Mouse (Mus musculus): ENCODE measurements around the gene Hand1.
"Not testable (repeated sequence)": the region's sequence is repeated elsewhere in the genome, so short reads cannot be mapped to it uniquely, and the experiment has no call there.

Gene Hand1

DNA sequence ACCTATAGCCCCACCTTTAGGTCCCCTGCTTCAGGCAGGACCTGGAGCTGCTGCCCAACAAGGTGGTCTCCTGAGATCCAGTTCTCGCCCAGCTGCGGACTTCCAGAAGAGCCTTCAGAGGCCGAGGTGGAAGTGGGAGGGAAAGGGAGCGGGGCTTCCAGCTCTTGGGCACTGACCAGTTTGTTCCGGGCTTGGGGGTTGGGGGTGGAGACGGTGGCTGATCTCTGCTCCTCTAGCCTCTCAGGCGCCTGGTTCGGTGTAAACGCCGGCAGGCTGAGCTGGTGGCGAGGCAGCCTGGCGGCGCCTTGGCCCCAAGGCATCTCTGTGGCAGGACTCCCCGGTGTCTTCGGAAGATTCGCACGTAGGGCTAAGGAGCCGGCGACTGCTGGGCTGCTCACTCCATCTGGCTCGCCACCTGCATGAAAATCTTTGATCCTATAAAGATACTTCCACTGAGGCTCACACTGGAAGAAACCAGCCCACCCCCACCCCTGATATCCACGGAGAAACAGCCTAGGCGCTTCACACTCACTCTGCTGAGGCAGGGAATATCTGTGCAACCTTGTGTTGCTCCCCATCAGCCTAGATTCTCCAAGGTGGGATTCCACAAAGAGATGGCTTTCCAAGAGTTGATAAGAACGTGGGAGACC lies at the start of gene Hand1:
Gene Hand1 (minus strand): TSS at position 267 of the 650 bp plus-strand sequence.
- DNase-seq (ENCODE audit: low spot score in 2 of 2): no peak

GRCm38 (mm10) chr11:57876157-57876556 lies 43.5 kb upstream of the Hand1 start:
- DNase-seq (ENCODE audit: low spot score in 2 of 2): no peak

DNA sequence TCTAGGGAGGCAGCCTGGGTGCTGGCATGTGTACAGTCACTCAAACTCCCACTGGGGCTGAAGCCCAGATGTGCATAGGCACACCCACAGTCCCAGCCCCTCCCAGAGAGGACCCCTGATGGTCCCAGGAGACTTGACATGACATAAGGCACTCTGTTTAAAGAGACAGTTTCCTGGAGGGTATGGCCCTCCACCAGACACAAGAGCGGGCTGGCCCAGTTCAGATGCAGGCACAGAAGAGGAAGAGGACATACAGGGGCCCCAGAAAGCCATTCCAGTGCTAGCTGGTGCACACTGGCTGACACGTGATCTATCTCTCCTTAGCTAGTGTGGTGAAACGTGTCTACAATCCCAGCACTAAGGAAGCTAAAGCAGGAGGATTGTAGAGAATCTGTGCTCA lies 40.4 kb upstream of the Hand1 start:
- DNase-seq (ENCODE audit: low spot score in 2 of 2): no peak

GRCm38 (mm10) chr11:57868753-57869460 lies 36.3 kb upstream of the Hand1 start:
- DNase-seq (ENCODE audit: low spot score in 2 of 2): no peak

GRCm38 (mm10) chr11:57866466-57866865 lies 33.8 kb upstream of the Hand1 start:
- DNase-seq (ENCODE audit: low spot score in 2 of 2): no peak

DNA sequence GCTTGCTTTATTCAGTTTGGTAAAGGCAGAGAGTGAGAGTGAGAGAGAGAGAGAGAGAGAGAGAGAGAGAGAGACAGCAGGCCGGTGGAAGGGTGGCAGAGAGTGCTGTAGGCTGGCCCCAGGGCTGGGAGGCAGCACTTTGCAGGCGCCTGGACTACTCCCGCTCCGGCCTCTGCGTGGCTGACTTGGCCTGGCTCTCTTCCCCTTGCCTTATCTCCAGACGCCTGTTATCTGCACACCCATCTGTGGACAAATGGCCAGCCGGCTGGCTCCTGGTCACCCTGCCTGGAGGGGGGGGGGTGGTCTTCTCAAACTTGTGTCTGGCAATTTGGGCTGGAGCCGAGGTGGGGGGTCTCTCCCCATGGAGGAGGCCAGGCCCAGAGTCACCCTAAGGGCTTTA lies 32.0 kb upstream of the Hand1 start:
- DNase-seq (ENCODE audit: low spot score in 2 of 2): no peak

DNA sequence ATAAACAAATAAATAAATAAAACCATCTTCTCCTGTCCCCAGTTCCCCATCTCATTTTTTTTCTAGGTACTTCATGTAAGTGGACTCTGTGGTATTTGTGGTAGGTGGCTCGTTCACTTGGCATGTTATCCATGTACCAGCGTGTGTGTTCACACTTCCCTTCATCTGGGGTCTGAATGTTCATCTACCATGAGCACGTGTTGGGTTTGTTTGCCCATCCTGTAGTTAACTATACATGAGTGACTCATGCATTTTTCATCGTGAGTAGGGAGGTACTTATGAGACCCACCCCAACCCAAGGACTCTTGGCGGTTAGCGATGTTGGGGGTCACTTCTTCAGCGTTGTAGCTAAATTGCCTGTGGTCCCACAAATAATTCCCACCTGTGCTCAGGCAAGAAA lies 29.5 kb upstream of the Hand1 start:
- no peak for DNase-seq (ENCODE audit: low spot score in 2 of 2)

DNA sequence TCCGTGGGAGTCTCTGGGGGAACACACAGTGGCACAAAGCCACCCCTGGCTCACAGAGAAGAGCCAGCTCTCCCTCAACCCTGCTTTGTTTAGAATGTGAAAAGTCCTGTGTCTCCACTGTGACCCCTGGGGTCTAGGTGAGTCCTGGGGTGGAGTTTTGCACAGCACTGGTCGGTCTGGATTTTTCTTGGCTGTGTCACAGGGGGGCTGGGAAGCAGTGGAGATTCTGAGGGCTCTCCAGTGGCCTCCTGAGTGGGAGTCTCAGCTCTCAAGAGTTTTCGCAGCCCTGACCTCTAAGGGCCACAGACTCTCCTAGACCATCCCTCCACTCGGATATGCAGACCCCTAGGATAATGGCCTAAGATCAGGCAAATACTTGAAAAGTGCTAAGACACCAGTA lies 25.1 kb upstream of the Hand1 start:
- no peak for DNase-seq (ENCODE audit: low spot score in 2 of 2)

DNA sequence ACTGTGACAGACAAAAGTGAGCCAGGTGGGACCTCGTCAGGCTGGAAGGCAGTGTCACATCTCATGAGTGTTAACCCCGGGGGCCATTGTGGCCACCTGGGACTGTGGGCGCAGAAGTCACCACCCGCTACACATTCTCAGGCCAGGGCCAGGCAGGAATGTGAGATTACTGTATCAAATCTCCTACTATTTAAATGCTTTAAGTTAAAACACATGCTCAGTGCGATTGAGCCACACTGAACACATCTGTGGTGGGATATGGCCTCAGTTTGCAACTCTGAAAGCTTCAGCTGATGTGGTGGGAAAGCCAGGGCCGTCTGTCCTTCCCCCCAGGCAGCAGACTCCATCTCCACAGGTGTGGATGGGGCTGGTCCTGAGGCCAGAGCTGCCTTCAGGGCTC lies 21.0 kb upstream of the Hand1 start:
- no peak for DNase-seq (ENCODE audit: low spot score in 2 of 2)

DNA sequence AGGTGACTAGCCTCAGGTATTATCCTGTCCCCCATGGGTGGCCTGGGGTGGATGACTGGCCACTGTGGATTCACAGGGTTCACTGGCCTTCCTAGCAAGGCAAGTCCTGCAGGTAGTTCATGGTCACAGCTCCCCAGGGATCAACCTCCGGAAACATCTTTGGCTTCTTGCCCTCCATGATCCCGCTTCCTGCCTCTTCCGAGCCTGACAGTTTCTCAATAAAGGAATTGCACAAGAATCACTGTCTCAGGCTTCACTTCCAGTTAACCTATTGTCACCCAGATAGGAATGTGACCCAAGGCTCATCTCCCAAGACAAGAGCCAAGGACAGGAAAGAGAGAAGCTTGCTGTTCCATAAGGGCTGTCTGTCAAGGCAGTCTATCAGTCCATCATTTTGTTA lies 18.3 kb upstream of the Hand1 start:
- no peak for DNase-seq (ENCODE audit: low spot score in 2 of 2)

GRCm38 (mm10) chr11:57850298-57850697 lies 17.7 kb upstream of the Hand1 start:
- no peak for DNase-seq (ENCODE audit: low spot score in 2 of 2)

DNA sequence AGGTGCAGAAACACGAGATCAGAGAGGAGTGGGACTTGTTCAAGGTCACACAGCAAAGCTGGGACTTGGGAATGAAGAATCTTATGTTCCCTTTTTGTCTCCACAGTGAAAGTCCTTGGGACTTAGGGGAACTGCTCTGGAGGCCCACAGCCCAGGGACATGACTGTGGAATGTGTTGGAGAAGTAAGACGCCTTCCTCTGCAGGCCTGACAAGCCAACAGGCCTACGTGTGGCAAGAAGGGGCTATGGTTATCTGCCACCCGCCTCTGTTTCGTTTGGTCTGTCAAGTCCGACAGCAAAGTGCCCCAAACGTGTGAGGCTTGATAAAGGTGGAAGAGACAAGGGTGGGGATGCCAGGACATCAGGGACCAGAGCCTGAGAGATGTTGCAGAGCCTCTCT lies 14.8 kb upstream of the Hand1 start:
- no peak for DNase-seq (ENCODE audit: low spot score in 2 of 2)

DNA sequence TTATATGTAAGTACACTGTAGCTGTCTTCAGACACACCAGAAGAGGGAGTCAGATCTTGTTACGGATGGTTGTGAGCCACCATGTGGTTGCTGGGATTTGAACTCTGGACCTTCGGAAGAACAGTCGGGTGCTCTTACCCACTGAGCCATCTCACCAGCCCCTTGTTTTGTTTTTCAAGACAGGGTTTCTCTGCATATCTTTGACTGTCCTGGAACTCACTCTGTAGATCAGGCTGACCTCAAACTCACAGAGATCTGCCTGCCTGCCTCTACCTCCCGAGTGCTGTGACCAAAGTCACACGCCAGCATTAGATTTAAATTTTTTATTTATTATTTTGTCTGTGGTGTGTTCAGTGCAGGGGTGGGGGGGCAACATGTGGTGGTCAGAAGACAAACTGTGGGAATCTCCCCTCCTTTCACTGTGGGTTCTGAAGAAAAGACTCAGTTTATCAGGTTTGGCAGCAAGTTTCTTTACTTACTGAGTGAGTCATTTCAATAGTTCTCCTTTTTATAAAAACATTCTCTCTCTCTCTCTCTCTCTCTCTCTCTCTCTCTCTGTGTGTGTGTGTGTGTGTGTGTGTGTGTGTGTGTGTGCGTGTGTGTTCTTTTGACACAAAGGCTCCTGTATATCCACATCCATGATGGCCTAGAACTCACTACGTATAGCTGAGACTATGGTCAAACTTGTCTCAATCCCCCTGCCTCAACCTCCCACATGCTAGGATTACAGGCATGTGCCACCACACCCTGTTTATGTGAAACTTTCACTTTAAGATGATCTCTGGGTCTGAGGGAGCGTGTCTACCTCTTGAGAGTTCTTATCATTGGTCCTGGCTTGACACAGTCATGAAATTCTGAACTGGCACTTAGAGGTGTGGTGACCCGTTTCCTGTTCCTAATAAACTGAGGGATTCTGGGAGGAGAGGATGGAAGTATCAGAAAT lies 14.1 kb upstream of the Hand1 start:
- DNase-seq (ENCODE audit: low spot score in 2 of 2): not testable (repeated sequence)

DNA sequence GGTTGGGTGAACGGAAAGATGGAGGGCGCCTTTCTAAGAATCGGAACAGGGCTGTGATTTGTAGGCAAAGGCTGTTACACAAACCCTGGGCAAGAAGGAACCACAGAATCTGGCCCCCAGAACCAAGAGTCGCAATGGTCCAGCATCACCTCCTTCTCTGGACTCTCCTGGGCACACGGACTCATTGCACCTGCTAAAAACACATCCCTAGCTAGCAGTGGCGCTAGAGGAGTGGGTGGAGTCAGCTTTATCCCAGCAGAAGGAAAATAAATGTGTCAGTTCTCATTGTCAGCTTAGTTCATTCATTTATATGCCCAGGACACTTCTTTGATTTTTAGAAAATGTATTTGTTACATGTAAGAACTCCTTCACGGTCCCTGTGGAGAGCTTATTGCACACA lies 8.8 kb upstream of the Hand1 start:
- DNase-seq (ENCODE audit: low spot score in 2 of 2): no peak

DNA sequence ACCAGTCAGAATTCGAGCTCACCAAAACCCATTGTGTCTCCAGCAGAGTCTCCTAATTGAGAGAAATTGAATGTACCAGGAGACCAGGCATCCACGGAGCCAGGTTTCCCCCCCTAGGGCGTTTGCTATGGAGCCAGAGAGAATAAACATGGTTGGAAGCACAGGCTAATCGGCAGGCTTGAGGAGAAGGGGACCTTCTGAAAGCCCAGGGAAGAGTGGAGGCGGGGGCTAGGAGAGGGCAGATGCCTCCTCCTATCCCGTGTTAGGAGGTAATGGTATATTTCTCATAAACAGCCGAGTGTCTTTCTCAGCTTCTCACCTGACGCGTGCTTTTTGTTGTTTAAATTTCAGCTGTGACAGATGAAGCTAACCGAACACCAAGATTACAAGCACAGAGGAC lies 8.4 kb upstream of the Hand1 start:
- no peak for DNase-seq (ENCODE audit: low spot score in 2 of 2)

- no peak for DNase-seq (ENCODE audit: low spot score in 2 of 2)
Measured at GRCm38 (mm10) chr11:57837861-57838680, 5.5 kb upstream of the Hand1 start.

DNA sequence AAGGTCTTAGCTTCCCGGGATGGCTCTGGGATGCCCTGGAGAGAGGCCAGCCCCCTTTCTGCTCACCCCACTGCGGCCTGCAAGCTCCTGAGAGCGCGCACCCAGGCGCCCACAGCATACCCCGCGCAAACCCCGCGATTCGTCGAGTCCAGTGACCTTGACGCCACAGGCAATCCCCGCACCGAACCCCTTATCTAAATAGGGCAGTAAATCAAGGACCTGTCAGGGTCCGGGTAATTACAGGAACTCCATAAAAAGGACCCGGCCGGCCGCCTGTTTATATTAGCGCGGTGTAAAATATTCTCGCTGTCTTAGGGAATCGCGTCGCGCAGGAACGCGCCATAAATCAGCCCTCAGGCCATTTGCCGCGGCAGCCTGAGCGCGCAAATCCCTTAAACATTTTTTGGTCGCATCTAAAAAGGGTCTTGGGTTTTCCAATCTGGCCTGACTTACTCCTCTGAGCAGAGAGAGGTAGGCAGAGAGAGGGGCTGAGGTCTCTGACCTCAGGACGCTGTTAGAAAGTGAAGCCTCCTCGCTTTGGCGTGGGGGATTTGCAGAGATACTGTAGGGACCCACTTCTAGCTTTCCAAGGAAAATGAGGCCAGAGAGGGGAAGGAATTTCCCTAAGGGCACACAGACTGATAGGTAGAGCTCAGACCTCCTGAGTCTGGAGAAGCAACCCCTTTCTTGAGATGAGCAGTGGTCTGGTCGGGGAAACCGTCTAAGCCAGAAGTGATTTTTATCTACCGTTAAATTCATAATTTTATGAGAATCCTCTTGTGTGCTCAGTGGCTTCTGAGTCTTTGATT lies 4.5 kb upstream of the Hand1 start:
- DNase-seq (ENCODE audit: low spot score in 2 of 2): no peak

GRCm38 (mm10) chr11:57836401-57836800 lies 3.8 kb upstream of the Hand1 start:
- DNase-seq (ENCODE audit: low spot score in 2 of 2): no peak

DNA sequence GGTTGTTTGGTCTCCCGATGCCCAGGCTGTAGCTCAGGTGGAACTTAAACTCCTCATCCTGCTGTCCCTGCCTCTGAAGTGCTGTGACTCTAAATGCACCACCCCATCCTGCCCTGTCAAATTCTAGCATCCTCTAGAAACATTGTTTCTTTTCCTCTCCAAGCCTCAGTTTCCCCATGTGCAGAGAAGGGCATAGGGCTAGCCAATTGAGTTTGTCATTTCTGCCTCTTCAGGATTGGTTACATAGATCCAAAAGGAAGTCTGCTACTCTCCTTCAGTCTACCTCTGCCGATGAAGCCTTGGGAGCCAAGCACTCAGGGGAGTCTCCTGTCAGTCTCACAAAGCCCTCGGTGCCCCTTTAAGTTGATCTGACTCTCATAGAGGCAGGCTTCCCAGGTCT lies 3.3 kb upstream of the Hand1 start:
- no peak for DNase-seq (ENCODE audit: low spot score in 2 of 2)

- no peak for DNase-seq (ENCODE audit: low spot score in 2 of 2)
Measured at GRCm38 (mm10) chr11:57835331-57835730, 2.7 kb upstream of the Hand1 start.

GRCm38 (mm10) chr11:57834031-57834430 lies 1.4 kb upstream of the Hand1 start:
- DNase-seq (ENCODE audit: low spot score in 2 of 2): no peak
